Mouse (Mus musculus) midbrain, embryonic 12.5 days (tissue): ENCODE results near the gene Slc6a21. TPM values are rescaled to one million over a fixed set of nuclear protein-coding genes. Genes with fewer than 3 reads are reported as not detected.

ENCODE experiments used
- polyA plus RNA-seq: library from polyadenylated mRNA; unstranded; fragments of >200 nt; fragmentation: Nextera tagmentation; extraction: Ambion mirVana; gene quantifications from 2 replicates; pipeline ENCODE4 v1.2.1, GENCODE M21; 2016

Slc6a21 gene
- polyA plus RNA-seq, 1 experiment from 2014 or later: not detected

Other genes starting within 250 kb of the Slc6a21 start
- gene Prr12, start 224.6 kb upstream of the Slc6a21 start, polyA plus RNA-seq: 13.7 and 14.1 TPM in 2 replicates
- gene Nosip, start 215.1 kb upstream of the Slc6a21 start, polyA plus RNA-seq: 53.6 and 54.6 TPM in 2 replicates
- 15.9 and 17.8 TPM in 2 replicates for gene Prrg2, start 214.8 kb upstream of the Slc6a21 start, polyA plus RNA-seq
- gene Rcn3, start 185.3 kb upstream of the Slc6a21 start, polyA plus RNA-seq: 106 and 151 TPM in 2 replicates
- gene Fcgrt, start 173.7 kb upstream of the Slc6a21 start, polyA plus RNA-seq: 17.3 and 25.9 TPM in 2 replicates
- gene Rps11, start 153.1 kb upstream of the Slc6a21 start, polyA plus RNA-seq: 1,160 and 1,195 TPM in 2 replicates
- 1,022 and 1,026 TPM in 2 replicates for gene Rpl13a, start 148.8 kb upstream of the Slc6a21 start, polyA plus RNA-seq
- gene Gm45713, start 141.3 kb upstream of the Slc6a21 start, polyA plus RNA-seq: 0.25 and 0.45 TPM in 2 replicates
- 0.64 and 1.2 TPM in 2 replicates for gene Flt3l, start 141.1 kb upstream of the Slc6a21 start, polyA plus RNA-seq
- 92.3 and 103 TPM in 2 replicates for gene Pih1d1, start 123.2 kb upstream of the Slc6a21 start, polyA plus RNA-seq
- 38.0 and 39.4 TPM in 2 replicates for gene Aldh16a1, start 122.9 kb upstream of the Slc6a21 start, polyA plus RNA-seq
- gene Slc17a7, start 113.6 kb upstream of the Slc6a21 start, polyA plus RNA-seq: 0.61 and 1.0 TPM in 2 replicates
- not detected in 2 replicates for gene Gfy, start 97.9 kb upstream of the Slc6a21 start, polyA plus RNA-seq
- gene Pth2, start 96.5 kb upstream of the Slc6a21 start, polyA plus RNA-seq: 1.3 and 2.4 TPM in 2 replicates
- 0.63 and 0.75 TPM in 2 replicates for gene Ccdc155, start 72.6 kb upstream of the Slc6a21 start, polyA plus RNA-seq
- 1.0 and 1.4 TPM in 2 replicates for gene Dkkl1, start 65.4 kb upstream of the Slc6a21 start, polyA plus RNA-seq
- gene Tead2, start 61.8 kb upstream of the Slc6a21 start, polyA plus RNA-seq: 237 and 248 TPM in 2 replicates
- 1.3 and 1.7 TPM in 2 replicates for gene Cd37, start 38.4 kb upstream of the Slc6a21 start, polyA plus RNA-seq
- 0.14 TPM in 1 of 2 replicates, not detected in the other for gene Slc6a16, start 36.4 kb upstream of the Slc6a21 start, polyA plus RNA-seq
- gene Trpm4, start 56.3 kb downstream of the Slc6a21 start, polyA plus RNA-seq: 7.9 and 8.2 TPM in 2 replicates
- gene Hrc, start 57.8 kb downstream of the Slc6a21 start, polyA plus RNA-seq: 0.24 TPM in 1 of 2 replicates, not detected in the other
- gene Ppfia3, start 89.5 kb downstream of the Slc6a21 start, polyA plus RNA-seq: 15.0 and 15.4 TPM in 2 replicates
- 2.6 and 2.9 TPM in 2 replicates for gene Lin7b, start 93.1 kb downstream of the Slc6a21 start, polyA plus RNA-seq
- 294 and 300 TPM in 2 replicates for gene Snrnp70, start 118.2 kb downstream of the Slc6a21 start, polyA plus RNA-seq
- not detected in 2 replicates for gene Kcna7, start 128.1 kb downstream of the Slc6a21 start, polyA plus RNA-seq
- 0.22 and 0.43 TPM in 2 replicates for gene Ntf5, start 136.2 kb downstream of the Slc6a21 start, polyA plus RNA-seq
- gene Lhb, start 143.3 kb downstream of the Slc6a21 start, polyA plus RNA-seq: not detected in 2 replicates
- 29.7 and 32.4 TPM in 2 replicates for gene Gys1, start 157.3 kb downstream of the Slc6a21 start, polyA plus RNA-seq
- 140 and 153 TPM in 2 replicates for gene Ruvbl2, start 160.6 kb downstream of the Slc6a21 start, polyA plus RNA-seq
- 5,715 and 6,077 TPM in 2 replicates for gene Ftl1, start 182.4 kb downstream of the Slc6a21 start, polyA plus RNA-seq
- 241 and 250 TPM in 2 replicates for gene Bax, start 189.4 kb downstream of the Slc6a21 start, polyA plus RNA-seq
- 0.22 TPM in 2 replicates for gene Tulp2, start 204.4 kb downstream of the Slc6a21 start, polyA plus RNA-seq
- gene Gm45808, start 209.3 kb downstream of the Slc6a21 start, polyA plus RNA-seq: not detected in 2 replicates
- 3.2 and 3.6 TPM in 2 replicates for gene Dhdh, start 211.3 kb downstream of the Slc6a21 start, polyA plus RNA-seq
- 102 and 106 TPM in 2 replicates for gene Nucb1, start 232.9 kb downstream of the Slc6a21 start, polyA plus RNA-seq
- 15.4 and 18.5 TPM in 2 replicates for gene Ppp1r15a, start 248.8 kb downstream of the Slc6a21 start, polyA plus RNA-seq
- gene Plekha4, start 248.8 kb downstream of the Slc6a21 start, polyA plus RNA-seq: 0.70 and 0.96 TPM in 2 replicates